Comparison of ENCODE assay signal across 35 mouse cellular contexts in genomic region chr4:147601881-147602280, GRCm38 (mm10). TPM values are rescaled to one million over a fixed set of nuclear protein-coding genes. Genes with fewer than 3 reads are reported as not detected.
"Had no signal": no experiment of that assay in that cellular context is flagged by ENCODE, and none has a peak within 500 bp of the region (broad histone marks: within the 10 kb centered on the region; RNA-seq: fewer than 3 reads in every experiment).

No protein-coding gene starts in this region.

- H3K9me3 ChIP-seq: limb, embryonic 10.5 days had no signal

- H3K9ac ChIP-seq: limb, embryonic 12.5 days; limb, embryonic 13.5 days; limb, embryonic 15.5 days; liver, embryonic 12.5 days; liver, embryonic 13.5 days; liver, embryonic 14.5 days; liver, embryonic 15.5 days; liver, postnatal 0 days; lung, embryonic 14.5 days; lung, embryonic 15.5 days; midbrain, embryonic 12.5 days; midbrain, embryonic 15.5 days had no signal

- H3K36me3 ChIP-seq: limb, embryonic 10.5 days; limb, embryonic 12.5 days; limb, embryonic 13.5 days; limb, embryonic 15.5 days; liver, embryonic 12.5 days; liver, embryonic 13.5 days; liver, embryonic 15.5 days; lung, embryonic 15.5 days; midbrain, embryonic 10.5 days; midbrain, embryonic 12.5 days had no signal

- H3K27me3 ChIP-seq: limb, embryonic 12.5 days; limb, embryonic 13.5 days; limb, embryonic 15.5 days; liver, embryonic 12.5 days; liver, embryonic 13.5 days; liver, embryonic 15.5 days; lung, embryonic 15.5 days; megakaryocyte, embryonic 14.5 days; midbrain, embryonic 12.5 days; midbrain, embryonic 15.5 days had no signal

- DNase-seq: left cerebral cortex, postnatal 4 days; liver; liver, embryonic 13.5 days; liver, postnatal 0 days; lung, adult 18-20 months; lung, adult 2 months; lung, embryonic 14.5 days; lung, postnatal 10 days; lung, postnatal 14 days; lung, postnatal 36 days; midbrain, embryonic 14.5 days had no signal

- H3K27ac ChIP-seq: left cerebral cortex, adult 2 months; limb, embryonic 10.5 days; limb, embryonic 12.5 days; limb, embryonic 13.5 days; limb, embryonic 15.5 days; liver, embryonic 12.5 days; liver, embryonic 13.5 days; liver, embryonic 14.5 days; liver, embryonic 15.5 days; lung, embryonic 15.5 days; macrophage; midbrain, embryonic 10.5 days; midbrain, embryonic 12.5 days; midbrain, embryonic 15.5 days had no signal

- H3K4me2 ChIP-seq: limb, embryonic 12.5 days; limb, embryonic 13.5 days; limb, embryonic 15.5 days; liver, embryonic 11.5 days; liver, embryonic 12.5 days; liver, embryonic 13.5 days; liver, embryonic 15.5 days; lung, embryonic 14.5 days; lung, embryonic 15.5 days; midbrain, embryonic 12.5 days; midbrain, embryonic 15.5 days had no signal

- ATAC-seq: liver, embryonic 12.5 days; liver, postnatal 0 days; lung, postnatal 0 days; midbrain, embryonic 15.5 days; midbrain, embryonic 16.5 days had no signal

- H3K4me1 ChIP-seq: limb, embryonic 10.5 days; limb, embryonic 12.5 days; limb, embryonic 13.5 days; limb, embryonic 15.5 days; liver, embryonic 12.5 days; liver, embryonic 13.5 days; liver, embryonic 15.5 days; lung, embryonic 15.5 days; megakaryocyte, embryonic 14.5 days; midbrain, embryonic 10.5 days; midbrain, embryonic 12.5 days; midbrain, embryonic 15.5 days had no signal

- H3K4me3 ChIP-seq: left cerebral cortex, adult 2 months; limb, embryonic 10.5 days; limb, embryonic 12.5 days; limb, embryonic 13.5 days; limb, embryonic 15.5 days; liver, embryonic 12.5 days; liver, embryonic 13.5 days; liver, embryonic 15.5 days; lung, embryonic 15.5 days; megakaryocyte, embryonic 14.5 days; midbrain, embryonic 10.5 days; midbrain, embryonic 12.5 days; midbrain, embryonic 15.5 days; myocyte had no signal

RNA-seq across cellular contexts. Expression of gene Zfp979, which starts 40.4 kb away (rescaled TPM):
- total RNA-seq: monocyte, adult 5-6 weeks had no signal
- polyA plus RNA-seq: liver, adult 2 months had no signal

RNA-seq across cellular contexts. Expression of gene Zfp985, which starts 48.8 kb away (rescaled TPM):
- total RNA-seq: left cerebral cortex, adult 2 months; left cerebral cortex, adult 8-10 months; left cerebral cortex, postnatal 25 days; left cerebral cortex, postnatal 36 days; left cerebral cortex, postnatal 4 days; liver, adult 2 months; monocyte, adult 5-6 weeks had no signal
- polyA plus RNA-seq: limb, embryonic 15.5 days; liver, adult 2 months; liver, embryonic 16.5 days; lung, adult 2 months; macrophage; midbrain, embryonic 14.5 days; midbrain, embryonic 15.5 days had no signal
